Mouse (Mus musculus): ENCODE measurements around the gene Nedd4. TPM values are rescaled to one million over a fixed set of nuclear protein-coding genes. Genes with fewer than 3 reads are reported as not detected.

The Nedd4 gene
- polyA plus RNA-seq, 1 experiment: 215 TPM

GRCm38 (mm10) chr9:72675745-72676200 lies 13.6 kb downstream of the Nedd4 start:
- Histone ChIP-seq H3K36me3 (ENCODE audit: control insufficient read depth, insufficient read depth) (peaks cover 87% of the 10 kb centered on the region), H3K4me3 (ENCODE audit: insufficient read depth, poor library complexity, severe bottlenecking) (no peak overlapping the region), H3K79me3 (ENCODE audit: low read depth) (peaks cover 10% of the 10 kb centered on the region), H3K27me3 (ENCODE audit: control insufficient read depth, insufficient read depth, insufficient read length) (no peaks in the 10 kb centered on the region), H3K79me2 (ENCODE audit: control insufficient read depth, insufficient read depth) (peaks cover 37% of the 10 kb centered on the region), H3ac (ENCODE audit: control insufficient read depth, insufficient read length, low read depth) (no peak overlapping the region)
- no peak for TF ChIP-seq USF1 (IDR thresholded peaks at IDR 0.05; ENCODE audit: low read depth)
- no peak for TF ChIP-seq FOSL1 (IDR thresholded peaks at IDR 0.05; ENCODE audit: insufficient read depth, low read length, poor library complexity, severe bottlenecking)
- TF ChIP-seq CEBPB (IDR thresholded peaks at IDR 0.05; ENCODE audit: low read depth): no peak
- no peak for TF ChIP-seq MYOD1 (IDR thresholded peaks at IDR 0.05; ENCODE audit: control insufficient read depth, insufficient read length, low read depth)
- TF ChIP-seq MAX (IDR thresholded peaks at IDR 0.05): no peak
- TF ChIP-seq MYOG (IDR thresholded peaks at IDR 0.05; ENCODE audit: control insufficient read depth, extremely low read depth, insufficient read length): no peak
- no peak for TF ChIP-seq CTCF (IDR thresholded peaks at IDR 0.05; ENCODE audit: control insufficient read depth, insufficient read depth, insufficient read length)

GRCm38 (mm10) chr9:72677659-72678058 lies 15.5 kb downstream of the Nedd4 start:
- Histone ChIP-seq H3K27me3 (ENCODE audit: control insufficient read depth, insufficient read depth, insufficient read length) (no peaks in the 10 kb centered on the region), H3ac (ENCODE audit: control insufficient read depth, insufficient read length, low read depth) (no peak overlapping the region), H3K79me3 (ENCODE audit: low read depth) (peaks cover 7% of the 10 kb centered on the region), H3K79me2 (ENCODE audit: control insufficient read depth, insufficient read depth) (peaks cover 38% of the 10 kb centered on the region), H3K4me3 (ENCODE audit: insufficient read depth, poor library complexity, severe bottlenecking) (no peak overlapping the region), H3K36me3 (ENCODE audit: control insufficient read depth, insufficient read depth) (peaks cover 85% of the 10 kb centered on the region)
- no peak for TF ChIP-seq FOSL1 (IDR thresholded peaks at IDR 0.05; ENCODE audit: insufficient read depth, low read length, poor library complexity, severe bottlenecking)
- no peak for TF ChIP-seq CTCF (IDR thresholded peaks at IDR 0.05; ENCODE audit: control insufficient read depth, insufficient read depth, insufficient read length)
- no peak for TF ChIP-seq MAX (IDR thresholded peaks at IDR 0.05)
- no peak for TF ChIP-seq USF1 (IDR thresholded peaks at IDR 0.05; ENCODE audit: low read depth)
- TF ChIP-seq MYOD1 (IDR thresholded peaks at IDR 0.05; ENCODE audit: control insufficient read depth, insufficient read length, low read depth): no peak
- TF ChIP-seq MYOG (IDR thresholded peaks at IDR 0.05; ENCODE audit: control insufficient read depth, extremely low read depth, insufficient read length): no peak
- TF ChIP-seq CEBPB (IDR thresholded peaks at IDR 0.05; ENCODE audit: low read depth): no peak

GRCm38 (mm10) chr9:72678771-72679170 lies 16.6 kb downstream of the Nedd4 start:
- no peak for TF ChIP-seq MAX (IDR thresholded peaks at IDR 0.05)
- TF ChIP-seq MYOG (IDR thresholded peaks at IDR 0.05; ENCODE audit: control insufficient read depth, extremely low read depth, insufficient read length): no peak
- no peak for TF ChIP-seq FOSL1 (IDR thresholded peaks at IDR 0.05; ENCODE audit: insufficient read depth, low read length, poor library complexity, severe bottlenecking)
- no peak for TF ChIP-seq CEBPB (IDR thresholded peaks at IDR 0.05; ENCODE audit: low read depth)
- no peak for TF ChIP-seq MYOD1 (IDR thresholded peaks at IDR 0.05; ENCODE audit: control insufficient read depth, insufficient read length, low read depth)
- no peak for TF ChIP-seq USF1 (IDR thresholded peaks at IDR 0.05; ENCODE audit: low read depth)
- no peak for TF ChIP-seq CTCF (IDR thresholded peaks at IDR 0.05; ENCODE audit: control insufficient read depth, insufficient read depth, insufficient read length)
- Histone ChIP-seq H3K27me3 (ENCODE audit: control insufficient read depth, insufficient read depth, insufficient read length) (no peaks in the 10 kb centered on the region), H3K4me3 (ENCODE audit: insufficient read depth, poor library complexity, severe bottlenecking) (no peak overlapping the region), H3ac (ENCODE audit: control insufficient read depth, insufficient read length, low read depth) (no peak overlapping the region), H3K79me2 (ENCODE audit: control insufficient read depth, insufficient read depth) (peaks cover 30% of the 10 kb centered on the region), H3K79me3 (ENCODE audit: low read depth) (peaks cover 6% of the 10 kb centered on the region), H3K36me3 (ENCODE audit: control insufficient read depth, insufficient read depth) (peaks cover 81% of the 10 kb centered on the region)

GRCm38 (mm10) chr9:72681652-72682228 lies 19.6 kb downstream of the Nedd4 start:
- Histone ChIP-seq H3K36me3 (ENCODE audit: control insufficient read depth, insufficient read depth) (peaks cover 75% of the 10 kb centered on the region), H3ac (ENCODE audit: control insufficient read depth, insufficient read length, low read depth) (no peak overlapping the region), H3K4me3 (ENCODE audit: insufficient read depth, poor library complexity, severe bottlenecking) (no peak overlapping the region), H3K27me3 (ENCODE audit: control insufficient read depth, insufficient read depth, insufficient read length) (no peaks in the 10 kb centered on the region), H3K79me2 (ENCODE audit: control insufficient read depth, insufficient read depth) (peaks cover 40% of the 10 kb centered on the region), H3K79me3 (ENCODE audit: low read depth) (peaks cover 9% of the 10 kb centered on the region)
- TF ChIP-seq USF1 (IDR thresholded peaks at IDR 0.05; ENCODE audit: low read depth) (no peak), CTCF (IDR thresholded peaks at IDR 0.05; ENCODE audit: control insufficient read depth, insufficient read depth, insufficient read length) (no peak), MYOG (IDR thresholded peaks at IDR 0.05; ENCODE audit: control insufficient read depth, extremely low read depth, insufficient read length) (no peak), MAX (IDR thresholded peaks at IDR 0.05) (no peak), FOSL1 (IDR thresholded peaks at IDR 0.05; ENCODE audit: insufficient read depth, low read length, poor library complexity, severe bottlenecking) (no peak), CEBPB (IDR thresholded peaks at IDR 0.05; ENCODE audit: low read depth) (no peak), MYOD1 (IDR thresholded peaks at IDR 0.05; ENCODE audit: control insufficient read depth, insufficient read length, low read depth) (no peak)

GRCm38 (mm10) chr9:72683268-72683667 lies 21.1 kb downstream of the Nedd4 start:
- no peaks in the 10 kb centered on the region for H3K27me3 ChIP-seq (ENCODE audit: control insufficient read depth, insufficient read depth, insufficient read length)
- no peak overlapping the region for H3K4me3 ChIP-seq (ENCODE audit: insufficient read depth, poor library complexity, severe bottlenecking)
- TF ChIP-seq USF1 (IDR thresholded peaks at IDR 0.05; ENCODE audit: low read depth): no peak
- no peak for TF ChIP-seq CEBPB (IDR thresholded peaks at IDR 0.05; ENCODE audit: low read depth)
- no peak for TF ChIP-seq MYOD1 (IDR thresholded peaks at IDR 0.05; ENCODE audit: control insufficient read depth, insufficient read length, low read depth)
- no peak for TF ChIP-seq MYOG (IDR thresholded peaks at IDR 0.05; ENCODE audit: control insufficient read depth, extremely low read depth, insufficient read length)
- no peak for TF ChIP-seq CTCF (IDR thresholded peaks at IDR 0.05; ENCODE audit: control insufficient read depth, insufficient read depth, insufficient read length)
- TF ChIP-seq MAX (IDR thresholded peaks at IDR 0.05): no peak
- TF ChIP-seq FOSL1 (IDR thresholded peaks at IDR 0.05; ENCODE audit: insufficient read depth, low read length, poor library complexity, severe bottlenecking): no peak
- peaks cover 80% of the 10 kb centered on the region for H3K36me3 ChIP-seq (ENCODE audit: control insufficient read depth, insufficient read depth)
- H3K79me3 ChIP-seq (ENCODE audit: low read depth): peaks cover 10% of the 10 kb centered on the region
- H3ac ChIP-seq (ENCODE audit: control insufficient read depth, insufficient read length, low read depth): no peak overlapping the region
- peaks cover 55% of the 10 kb centered on the region for H3K79me2 ChIP-seq (ENCODE audit: control insufficient read depth, insufficient read depth)
